Mouse (Mus musculus) small intestine, adult 2 months (tissue): Measurements from ENCODE around the gene Jade3. TPM values are rescaled to one million over a fixed set of nuclear protein-coding genes. Genes with fewer than 3 reads are reported as not detected.

Experiments used
- H3K27ac ChIP-seq: fragments of 200-500 bp; 2 replicates; pipeline ENCODE4 v1.5.1; 2012; ENCODE audit warnings: low read depth, low read length, control low read depth, inconsistent platforms; ENCODE audit not compliant: insufficient read depth
- H3K27me3 ChIP-seq: fragments of 200-500 bp; 2 replicates; pipeline ENCODE4 v1.6.1; 2012; ENCODE audit warnings: mild to moderate bottlenecking, moderate library complexity, low read length, inconsistent platforms; ENCODE audit not compliant: control insufficient read depth, insufficient read depth
- H3K36me3 ChIP-seq: fragments of 200-500 bp; 2 replicates; pipeline ENCODE4 v1.6.1; 2012; ENCODE audit warnings: mild to moderate bottlenecking, low read length, control low read depth, inconsistent platforms; ENCODE audit not compliant: control insufficient read depth, insufficient read depth
- H3K4me1 ChIP-seq: fragments of 200-500 bp; 2 replicates; pipeline ENCODE4 v1.6.1; 2012; ENCODE audit warnings: low read length, inconsistent platforms, mixed read lengths; ENCODE audit not compliant: control insufficient read depth, insufficient read depth, insufficient read length
- H3K4me3 ChIP-seq: fragments of 200-500 bp; 2 replicates; pipeline ENCODE4 v1.5.1; 2012; ENCODE audit warnings: low read depth, mild to moderate bottlenecking, control low read depth, inconsistent platforms, low read length, moderate library complexity
- CTCF ChIP-seq: fragments of 200-500 bp; IDR thresholded peaks from 2 replicates; pipeline ENCODE4 v1.5.1; 2012; ENCODE audit warnings: low read depth, mild to moderate bottlenecking, control low read depth, inconsistent platforms, low read length, moderate library complexity, mixed read lengths; ENCODE audit not compliant: insufficient replicate concordance, insufficient read length; ENCODE audit errors: extremely low read depth
- POLR2A ChIP-seq: fragments of 200-500 bp; IDR thresholded peaks from 2 replicates; pipeline ENCODE4 v1.6.1; 2012; ENCODE audit warnings: low read depth, mild to moderate bottlenecking, control low read depth, inconsistent platforms, low read length, moderate library complexity
- WGBS: fragments of 180-500 bp; shearing (Covaris S2); methylation state at CpG from one replicate; pipeline ENCODE4 v1.1.7; 2018; 5-methylcytosine and 5-hydroxymethylcytosine counted together
- polyA plus RNA-seq: library from polyadenylated mRNA; depleted of rRNA; stranded (reverse); fragments of >200 nt; gene quantifications from 2 replicates; pipeline ENCODE4 v1.2.3, GENCODE M21; 2012

Jade3 gene
- polyA plus RNA-seq, 1 experiment, result 0.32 TPM

GRCm38 (mm10) chrX:20406909-20407308 is 18.6 kb upstream of the Jade3 start:
- no peaks in the 10 kb centered on the region for H3K27me3 ChIP-seq
- no peak overlapping the region for H3K4me3 ChIP-seq
- H3K36me3 ChIP-seq, result no peaks in the 10 kb centered on the region
- 96% methylated on average over 2 of the region's 2 CpGs for WGBS
- H3K27ac ChIP-seq, result no peak overlapping the region
- no peaks in the 10 kb centered on the region for H3K4me1 ChIP-seq
- TF ChIP-seq CTCF, result no peak
- TF ChIP-seq POLR2A, result no peak

- no peak overlapping the region for H3K4me3 ChIP-seq
- WGBS, result 36% methylated on average over 2 of the region's 2 CpGs
- no peaks in the 10 kb centered on the region for H3K4me1 ChIP-seq
- no peak overlapping the region for H3K27ac ChIP-seq
- H3K27me3 ChIP-seq, result no peaks in the 10 kb centered on the region
- H3K36me3 ChIP-seq, result no peaks in the 10 kb centered on the region
- TF ChIP-seq CTCF (no peak), POLR2A (no peak)
Measured at GRCm38 (mm10) chrX:20407676-20408075, 17.8 kb upstream of the Jade3 start.

GRCm38 (mm10) chrX:20411382-20411781 is 14.1 kb upstream of the Jade3 start:
- Histone ChIP-seq H3K4me3 (no peak overlapping the region), H3K27ac (no peak overlapping the region), H3K27me3 (no peaks in the 10 kb centered on the region), H3K36me3 (no peaks in the 10 kb centered on the region), H3K4me1 (peaks cover 5% of the 10 kb centered on the region; the same call in 1 of the 2 replicates)
- TF ChIP-seq CTCF (no peak), POLR2A (no peak)
- 90% methylated on average over 4 of the region's 4 CpGs for WGBS

- 80% methylated on average over 3 of the region's 3 CpGs for WGBS
- Histone ChIP-seq H3K27ac (no peak overlapping the region), H3K4me1 (peaks cover 5% of the 10 kb centered on the region; the same call in 1 of the 2 replicates), H3K27me3 (no peaks in the 10 kb centered on the region), H3K36me3 (no peaks in the 10 kb centered on the region), H3K4me3 (no peak overlapping the region)
- TF ChIP-seq CTCF (no peak), POLR2A (no peak)
Measured at GRCm38 (mm10) chrX:20412221-20412620, 13.3 kb upstream of the Jade3 start.

GRCm38 (mm10) chrX:20414885-20415622 is 10.4 kb upstream of the Jade3 start:
- TF ChIP-seq CTCF (no peak), POLR2A (no peak)
- H3K27me3 ChIP-seq, result no peaks in the 10 kb centered on the region
- H3K27ac ChIP-seq, result no peak overlapping the region
- peaks cover 5% of the 10 kb centered on the region; the same call in 1 of the 2 replicates for H3K4me1 ChIP-seq
- no peaks in the 10 kb centered on the region for H3K36me3 ChIP-seq
- WGBS, result 24% methylated on average over 10 of the region's 10 CpGs
- H3K4me3 ChIP-seq, result no peak overlapping the region; the same call in 1 of the 2 replicates

GRCm38 (mm10) chrX:20418461-20418860 is 7.0 kb upstream of the Jade3 start:
- no peaks in the 10 kb centered on the region for H3K27me3 ChIP-seq
- H3K4me3 ChIP-seq, result no peak overlapping the region
- whole genome bisulfite sequencing, result 78% methylated on average over 2 of the region's 2 CpGs
- no peak for TF ChIP-seq POLR2A
- TF ChIP-seq CTCF, result no peak
- no peaks in the 10 kb centered on the region for H3K36me3 ChIP-seq
- no peak overlapping the region for H3K27ac ChIP-seq
- peaks cover 5% of the 10 kb centered on the region; the same call in 1 of the 2 replicates for H3K4me1 ChIP-seq

- Histone ChIP-seq H3K27me3 (no peaks in the 10 kb centered on the region), H3K36me3 (no peaks in the 10 kb centered on the region), H3K4me3 (no peak overlapping the region), H3K27ac (no peak overlapping the region), H3K4me1 (peaks cover 5% of the 10 kb centered on the region; the same call in 1 of the 2 replicates)
- TF ChIP-seq POLR2A (no peak), CTCF (no peak)
- 82% methylated on average over 4 of the region's 4 CpGs for WGBS
Measured at GRCm38 (mm10) chrX:20419536-20419935, 6.0 kb upstream of the Jade3 start.

GRCm38 (mm10) chrX:20425839-20426449 is 456 bp downstream of the Jade3 start:
- TF ChIP-seq POLR2A (no peak), CTCF (no peak)
- Histone ChIP-seq H3K4me1 (no peaks in the 10 kb centered on the region), H3K27ac (peak overlapping the region; percentile 7; the same call in 1 of the 2 replicates), H3K27me3 (no peaks in the 10 kb centered on the region), H3K4me3 (peak overlapping the region; percentile 78), H3K36me3 (no peaks in the 10 kb centered on the region)
- 19% methylated on average over 41 of the region's 51 CpGs for WGBS
